Mouse (Mus musculus): ENCODE data around the gene Pik3c2a.
A peak's percentile ranks its signal among the peaks of the same experiment; 100 is the strongest.
"Not testable (repeated sequence)": the region's sequence is repeated elsewhere in the genome, so short reads cannot be mapped to it uniquely, and the experiment has no call there.

Pik3c2a gene

DNA sequence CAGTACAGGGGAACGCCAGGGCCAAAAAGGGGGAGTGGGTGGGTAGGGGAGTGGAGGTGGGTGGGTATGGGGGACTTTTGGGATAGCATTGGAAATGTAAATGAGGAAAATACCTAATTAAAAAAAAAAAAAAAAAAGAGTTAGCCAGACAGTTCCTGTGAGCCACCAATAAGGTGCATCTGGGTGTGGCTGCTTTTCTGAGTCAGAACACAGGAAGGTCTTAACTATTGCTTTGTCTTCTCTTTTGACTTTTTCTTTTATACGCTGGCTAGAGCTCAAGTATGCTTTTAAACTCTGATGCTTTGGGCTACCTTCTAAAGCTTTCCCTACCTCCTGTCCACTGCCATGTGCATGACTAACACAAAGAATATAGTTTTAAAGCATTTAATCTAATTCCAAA lies 55.9 kb downstream of the Pik3c2a start:
- DNase-seq, result not testable (repeated sequence)

DNA sequence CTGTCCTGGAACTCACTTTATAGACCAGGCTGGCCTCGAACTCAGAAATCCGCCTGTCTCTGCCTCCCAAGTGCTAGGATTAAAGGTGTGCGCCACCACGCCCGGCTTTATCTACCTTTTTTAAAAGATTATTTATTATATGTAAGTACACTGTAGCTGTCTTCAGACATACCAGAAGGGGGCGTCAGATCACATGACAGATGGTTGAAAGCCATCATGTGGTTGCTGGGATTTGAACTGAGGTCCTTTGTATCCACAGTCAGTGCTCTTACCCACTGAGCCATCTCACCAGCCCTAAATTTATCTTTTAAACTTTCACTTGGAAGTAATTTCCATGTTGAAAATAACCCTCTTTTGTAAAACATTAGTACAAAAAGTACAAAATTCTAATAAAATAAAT lies 64.1 kb downstream of the Pik3c2a start:
- not testable (repeated sequence) for DNase-seq

DNA sequence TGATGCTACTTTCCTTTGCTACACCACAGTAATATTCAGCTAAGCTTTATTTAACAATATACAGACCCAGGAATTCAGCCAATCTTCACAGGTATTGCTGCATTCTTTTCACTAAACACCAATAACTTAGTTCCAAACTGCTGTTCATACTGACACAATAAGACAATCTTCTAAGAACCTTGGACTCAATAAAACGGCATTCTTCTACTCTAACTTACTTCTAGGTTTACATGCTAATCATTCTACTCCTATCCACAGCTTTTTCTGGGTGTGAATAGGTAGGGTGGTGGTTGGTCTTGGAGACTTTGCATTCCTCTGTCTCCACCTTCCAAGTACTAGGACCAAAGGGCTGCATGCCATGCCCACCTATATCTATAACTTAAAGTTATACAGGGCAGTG lies 69.0 kb downstream of the Pik3c2a start:
- DNase-seq, result no peak

DNA sequence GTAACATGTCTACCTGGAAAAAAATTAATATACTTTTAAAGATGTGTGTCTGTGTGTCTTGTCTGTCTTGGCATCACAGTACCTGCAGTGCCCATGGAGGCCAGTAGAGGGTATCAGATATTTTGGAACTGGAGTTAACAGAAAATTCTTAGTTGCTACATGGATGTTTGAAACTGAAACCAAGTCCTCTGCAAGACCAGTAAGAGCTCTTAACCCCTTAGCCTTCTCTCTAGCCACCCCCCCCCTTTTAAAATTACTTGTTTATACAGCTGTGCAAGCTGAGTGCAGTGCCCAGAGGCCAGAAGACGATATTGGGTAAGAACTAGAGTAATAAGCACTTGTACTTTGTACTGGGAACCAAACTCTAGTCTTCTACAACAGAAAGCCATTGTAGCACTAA lies 107.0 kb downstream of the Pik3c2a start:
- DNase-seq, result peak; percentile 70

DNA sequence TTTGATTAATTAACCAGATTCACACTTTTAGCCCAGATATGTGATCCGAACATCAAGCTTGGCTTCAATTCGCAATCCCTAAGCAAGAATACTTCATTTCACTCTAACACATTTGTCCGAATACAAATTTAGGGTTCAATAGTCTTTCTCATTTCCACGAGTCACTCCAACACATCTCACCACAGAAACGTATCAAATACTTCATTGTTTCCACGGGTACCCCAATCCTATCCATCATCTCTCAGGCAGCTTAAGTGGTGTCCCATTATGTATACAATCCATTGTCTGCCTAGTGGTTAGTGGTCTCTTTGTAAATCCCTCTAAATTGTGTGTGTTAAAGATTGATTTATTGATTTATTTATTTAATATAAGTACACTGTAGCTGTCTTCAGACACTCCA lies 108.1 kb downstream of the Pik3c2a start:
- no peak for DNase-seq

DNA sequence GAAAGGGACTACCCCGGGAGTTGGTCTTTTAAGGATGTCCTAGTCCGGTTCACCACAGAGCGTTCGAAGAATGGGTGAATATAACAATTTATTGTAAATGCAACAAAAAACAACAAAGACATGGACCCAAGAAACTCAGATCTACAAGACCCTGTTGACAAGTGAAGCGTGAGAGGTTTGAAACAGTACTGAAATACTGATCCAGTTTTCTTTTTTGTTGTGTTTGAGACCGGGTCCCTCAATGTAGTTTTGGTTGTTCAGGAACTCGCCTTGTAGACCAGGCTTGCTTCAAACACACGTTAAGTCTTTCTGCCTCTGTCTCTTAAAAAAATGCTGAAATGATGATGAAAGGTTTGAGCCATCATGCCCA lies 108.6 kb downstream of the Pik3c2a start:
- DNase-seq, result no peak

DNA sequence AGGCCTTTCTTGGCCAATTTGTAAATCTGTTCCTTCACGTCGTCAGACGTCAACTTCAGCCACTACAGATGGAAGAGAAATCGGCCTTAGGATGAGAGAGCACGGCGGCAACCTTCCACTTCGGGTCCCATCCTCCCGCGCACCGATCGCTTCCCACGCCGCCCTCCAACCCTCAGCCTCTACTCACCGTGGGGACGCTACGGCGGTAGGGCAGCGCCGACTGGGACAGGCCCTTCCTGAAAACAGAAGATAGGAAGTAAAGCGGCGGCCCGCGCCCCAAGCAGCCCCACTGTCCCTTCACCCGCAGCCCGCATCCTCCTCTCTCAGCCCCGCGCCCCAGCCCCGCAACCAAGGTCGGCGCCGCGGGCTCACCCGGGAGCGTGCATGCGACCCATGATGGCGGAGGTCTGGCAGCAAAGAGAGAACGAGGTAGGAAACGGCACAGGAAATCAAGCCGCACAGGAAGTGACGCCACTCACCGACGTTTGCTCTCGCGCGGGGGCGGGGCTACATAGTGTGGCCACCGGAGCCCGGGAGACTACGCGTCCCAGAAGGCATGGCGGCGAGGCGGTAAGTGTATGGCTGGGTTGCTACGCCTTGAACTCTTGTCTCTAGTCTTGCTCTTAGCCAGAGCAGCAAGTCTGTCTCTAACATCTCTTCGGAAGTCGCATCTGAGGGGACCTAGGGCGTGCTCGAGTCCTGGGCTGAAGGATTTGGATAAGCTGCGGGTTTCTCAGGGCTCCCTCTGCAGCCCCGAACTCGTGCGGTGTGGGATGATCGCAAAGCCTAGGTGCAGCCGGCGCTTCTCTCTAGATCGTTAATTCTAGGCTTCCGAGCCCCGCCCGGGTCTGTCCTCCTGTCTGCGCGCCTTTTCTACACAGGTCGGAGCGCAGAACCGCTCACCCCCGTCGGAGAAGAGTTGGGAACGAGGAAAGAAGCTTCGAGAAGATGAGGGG lies 109.3 kb downstream of the Pik3c2a start, which contains the start of gene Rps13:
Rps13 (minus strand) TSS at position 483 of the 956 bp plus-strand sequence.
- peak; percentile 98 for DNase-seq

DNA sequence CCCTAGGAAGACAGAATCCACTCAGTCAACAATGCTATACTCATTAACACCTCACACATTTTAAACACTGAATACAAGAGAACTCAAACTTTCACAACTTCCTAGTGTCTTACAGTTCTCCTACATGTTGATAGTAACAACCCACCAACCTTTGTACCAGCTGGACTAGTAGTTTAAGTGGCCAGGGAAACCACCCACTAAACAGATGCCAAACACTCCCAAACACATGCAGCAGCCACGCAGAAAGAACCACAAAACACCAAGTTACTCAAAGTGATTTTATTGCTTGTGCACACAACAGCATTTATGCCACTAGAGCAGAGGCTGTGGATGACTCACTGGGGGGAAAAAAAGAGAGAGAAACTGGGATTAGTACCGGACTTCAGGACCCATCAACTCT lies 112.0 kb downstream of the Pik3c2a start:
- DNase-seq, result no peak

DNA sequence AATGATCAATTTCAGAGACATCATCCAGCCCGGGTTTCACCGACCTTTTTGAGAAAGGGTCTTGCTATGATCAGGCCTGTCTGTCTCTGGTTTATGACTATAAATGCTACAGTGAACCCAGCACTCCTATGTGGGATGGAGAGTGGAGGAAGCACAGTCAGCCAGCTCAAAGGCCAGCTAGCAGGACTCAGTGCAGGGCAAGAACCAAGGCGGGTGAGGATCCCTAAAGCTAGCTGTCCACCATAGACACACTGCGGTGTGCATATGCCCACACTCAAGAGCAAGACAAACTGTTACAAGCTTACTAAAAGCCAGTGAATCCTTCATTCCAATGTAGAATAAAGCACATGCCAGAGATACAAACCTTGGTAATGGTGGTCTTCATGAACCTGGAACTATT lies 113.4 kb downstream of the Pik3c2a start:
- no peak for DNase-seq

DNA sequence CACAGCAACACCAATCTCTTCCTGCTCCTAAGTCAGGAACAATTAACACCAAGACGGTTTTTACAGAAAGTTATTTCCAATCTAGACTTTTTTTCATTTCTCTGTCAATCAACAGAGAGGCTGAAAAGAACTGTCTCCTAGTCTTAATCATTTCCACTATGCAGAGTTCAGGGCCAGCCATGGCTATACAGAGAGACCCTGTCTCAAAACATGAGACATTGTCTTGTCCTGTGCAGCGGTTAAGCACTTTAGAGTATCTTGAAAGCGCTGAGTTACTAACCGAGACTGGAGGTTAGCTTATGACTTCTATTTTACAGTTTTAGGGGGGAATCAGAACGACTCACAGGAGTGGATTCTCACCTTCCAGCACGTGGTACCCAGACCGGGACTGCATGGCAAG lies 114.5 kb downstream of the Pik3c2a start:
- no peak for DNase-seq

DNA sequence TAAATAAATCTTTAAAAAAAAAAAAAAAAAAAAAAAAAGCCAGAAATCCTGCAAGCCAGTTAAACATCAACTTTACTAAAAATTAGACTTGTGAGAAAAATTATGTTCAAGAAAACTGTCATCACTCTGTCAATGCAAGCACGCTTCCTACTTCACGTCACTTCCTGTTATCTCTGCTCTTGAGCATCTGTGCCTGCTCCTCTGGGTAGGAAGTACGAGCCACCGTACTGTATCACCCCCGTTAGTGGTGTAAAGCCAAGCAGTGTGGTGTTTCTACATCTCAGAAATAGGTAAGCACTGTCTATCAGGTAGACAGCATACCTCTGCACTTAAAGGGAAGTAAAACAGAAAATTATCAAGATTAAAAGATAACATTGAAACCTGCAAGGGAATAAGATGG lies 115.3 kb downstream of the Pik3c2a start:
- DNase-seq, result no peak

DNA sequence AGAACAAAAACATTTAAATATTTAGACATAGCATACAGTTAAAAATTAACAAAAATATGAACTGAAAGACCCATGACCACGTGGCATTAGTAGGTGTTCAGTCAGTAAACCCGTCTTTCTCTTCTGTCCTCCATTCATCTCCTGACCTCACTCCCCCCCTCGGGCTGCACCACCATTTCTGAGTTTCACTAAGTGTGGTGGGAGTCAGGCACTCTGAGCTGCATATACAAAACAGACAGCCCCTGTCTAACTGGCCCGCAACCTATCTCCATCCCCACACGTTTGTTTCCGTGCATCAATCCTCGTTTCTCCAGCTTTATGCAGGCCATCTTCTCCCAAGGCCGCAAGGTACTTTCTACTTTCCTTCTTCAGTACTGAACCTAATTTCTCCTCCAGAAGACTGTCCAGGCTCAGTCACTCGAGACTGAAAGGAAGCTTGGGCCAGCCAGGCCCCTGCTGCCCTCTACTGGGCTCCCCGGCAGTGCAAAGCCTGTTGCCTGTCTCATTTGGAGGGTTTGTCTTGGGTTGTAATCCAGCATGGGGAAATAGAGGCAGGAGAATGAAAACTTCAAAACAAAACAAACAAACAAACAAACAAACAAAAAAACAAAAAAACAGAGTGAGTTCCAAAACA lies 119.8 kb downstream of the Pik3c2a start:
- peak; percentile 79 for DNase-seq

DNA sequence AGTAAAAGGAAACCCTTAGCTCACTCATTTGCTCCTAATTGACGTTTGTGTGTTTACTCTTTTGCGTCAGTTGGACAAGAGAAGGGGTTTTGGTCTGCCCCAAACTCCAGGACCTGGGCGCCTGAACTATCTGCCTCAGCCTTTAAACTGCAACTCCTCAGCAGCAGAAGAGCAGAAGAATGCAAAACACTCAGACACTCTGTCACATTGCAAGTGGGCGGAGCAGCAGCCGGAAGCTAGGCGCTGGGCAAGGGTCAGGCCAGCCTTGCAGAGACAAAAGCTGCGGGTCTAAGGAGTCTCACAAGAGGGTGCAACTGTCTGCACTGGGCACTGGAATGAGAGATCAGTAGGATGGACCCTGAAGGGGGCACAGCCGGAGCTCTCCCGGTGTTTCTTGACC lies 133.8 kb downstream of the Pik3c2a start:
- DNase-seq, result peak; percentile 46

DNA sequence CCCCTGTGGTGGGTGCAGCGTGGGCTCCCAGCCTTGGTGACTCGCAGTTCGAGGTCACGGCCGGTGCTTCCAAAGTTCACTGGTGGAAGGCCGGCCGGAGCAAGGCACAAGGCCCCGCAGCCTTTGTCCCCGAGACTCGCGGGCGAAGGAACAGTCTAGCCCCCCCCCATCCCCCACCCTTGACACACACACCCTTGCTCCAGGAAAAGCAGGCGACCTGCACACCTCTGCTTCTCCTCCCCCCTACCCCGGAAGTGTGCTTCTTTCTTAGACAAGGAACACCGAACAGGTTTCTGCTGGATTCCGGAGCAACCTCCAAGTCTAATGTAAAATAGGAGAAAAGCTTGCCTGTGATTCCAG lies 134.6 kb downstream of the Pik3c2a start:
- no peak for DNase-seq

DNA sequence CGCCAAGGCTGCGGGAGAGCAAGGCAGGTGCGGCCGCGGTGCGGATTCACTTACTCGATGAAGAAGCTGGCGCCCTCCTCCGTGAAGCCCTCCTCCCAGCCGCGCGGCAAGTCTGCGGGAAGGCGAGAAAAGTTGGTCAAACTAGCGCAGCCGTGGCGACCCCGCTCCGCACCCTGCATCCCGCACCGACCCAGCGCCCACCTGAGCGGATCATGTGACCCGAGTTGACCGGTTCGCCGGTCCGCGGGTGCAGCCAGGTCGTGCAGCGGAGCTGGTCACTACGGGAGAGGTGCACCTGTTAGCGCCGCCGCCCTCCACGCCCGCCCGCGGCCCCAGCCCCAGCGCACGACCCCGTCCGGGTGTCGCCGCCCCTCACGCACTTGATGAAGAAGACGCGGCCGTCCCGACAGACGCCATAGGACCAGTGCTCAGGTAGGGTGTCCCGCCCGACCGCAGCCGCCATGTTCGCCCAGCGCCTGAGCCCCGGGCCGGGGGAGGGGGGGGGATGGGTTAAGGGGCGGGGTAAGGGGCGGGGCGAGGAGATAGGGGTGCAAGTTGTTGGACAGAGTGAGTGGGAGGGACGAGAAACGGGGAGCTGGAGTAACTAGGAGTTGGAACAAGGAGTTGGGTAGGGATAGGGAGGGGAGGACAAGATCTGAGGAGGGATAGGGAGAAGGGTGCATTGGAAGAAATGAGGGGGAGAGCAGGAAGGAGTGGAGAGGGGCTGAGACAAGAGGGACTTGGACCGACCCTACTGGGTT lies 135.2 kb downstream of the Pik3c2a start, which contains the start of gene Plekha7:
Plekha7 (minus strand) TSS at position 506 of the 761 bp plus-strand sequence.
- peak; percentile 82 for DNase-seq

DNA sequence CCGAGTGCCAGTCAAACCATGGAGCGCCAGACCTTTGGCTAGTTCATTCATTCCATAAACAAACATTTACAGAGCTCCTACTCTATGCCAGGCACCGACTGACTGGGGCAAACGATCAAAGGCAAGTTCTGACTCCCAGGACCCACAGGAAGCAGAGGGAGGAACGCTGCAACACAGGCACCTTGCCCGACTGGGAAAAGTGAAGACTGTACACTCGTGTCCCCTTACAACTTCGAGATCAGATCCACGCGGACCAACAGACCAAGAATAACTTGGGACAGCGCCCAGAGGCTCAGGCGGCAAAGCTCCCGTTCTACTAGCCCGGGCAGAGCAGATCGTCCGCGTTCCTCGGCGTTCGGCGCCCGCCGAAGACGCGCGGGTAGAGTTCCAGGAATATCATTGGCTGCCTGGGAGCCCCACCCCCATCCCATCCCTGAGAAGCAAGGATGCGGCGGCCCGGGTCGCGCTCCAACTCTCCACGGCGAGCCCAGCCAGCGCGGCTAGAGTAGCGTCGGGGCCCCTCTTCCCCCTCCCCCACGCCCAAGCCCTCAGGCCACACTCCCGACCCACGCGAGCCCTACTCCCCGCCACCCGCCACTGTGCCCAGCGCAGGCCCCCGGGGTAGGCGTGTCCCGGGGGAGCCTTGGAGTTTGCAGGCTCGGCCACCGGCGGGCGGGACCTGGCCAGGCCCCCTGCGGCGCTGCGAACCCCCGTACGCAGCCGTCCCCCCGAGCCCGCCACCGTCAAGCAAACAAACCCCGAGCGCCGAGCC lies 136.0 kb downstream of the Pik3c2a start:
- peak; percentile 92 for DNase-seq

DNA sequence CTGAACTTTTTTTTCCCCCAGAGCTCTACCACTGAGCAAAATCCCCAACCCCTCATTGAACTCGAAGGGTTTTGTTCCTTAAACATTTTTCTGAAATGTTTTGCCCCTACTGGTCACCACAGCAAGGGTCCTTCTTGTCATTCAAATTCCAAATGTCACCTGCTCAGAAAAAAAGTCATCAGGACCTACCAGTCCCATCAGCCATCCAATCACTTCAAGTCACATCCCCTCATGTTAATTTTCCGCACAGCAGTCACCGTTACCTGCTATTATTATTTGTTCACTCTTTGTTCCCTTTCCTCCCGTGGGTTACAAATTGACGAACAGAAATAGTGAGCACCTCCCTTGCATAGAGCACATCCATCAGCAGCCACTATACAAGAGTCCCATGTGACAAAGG lies 136.6 kb downstream of the Pik3c2a start:
- no peak for DNase-seq

DNA sequence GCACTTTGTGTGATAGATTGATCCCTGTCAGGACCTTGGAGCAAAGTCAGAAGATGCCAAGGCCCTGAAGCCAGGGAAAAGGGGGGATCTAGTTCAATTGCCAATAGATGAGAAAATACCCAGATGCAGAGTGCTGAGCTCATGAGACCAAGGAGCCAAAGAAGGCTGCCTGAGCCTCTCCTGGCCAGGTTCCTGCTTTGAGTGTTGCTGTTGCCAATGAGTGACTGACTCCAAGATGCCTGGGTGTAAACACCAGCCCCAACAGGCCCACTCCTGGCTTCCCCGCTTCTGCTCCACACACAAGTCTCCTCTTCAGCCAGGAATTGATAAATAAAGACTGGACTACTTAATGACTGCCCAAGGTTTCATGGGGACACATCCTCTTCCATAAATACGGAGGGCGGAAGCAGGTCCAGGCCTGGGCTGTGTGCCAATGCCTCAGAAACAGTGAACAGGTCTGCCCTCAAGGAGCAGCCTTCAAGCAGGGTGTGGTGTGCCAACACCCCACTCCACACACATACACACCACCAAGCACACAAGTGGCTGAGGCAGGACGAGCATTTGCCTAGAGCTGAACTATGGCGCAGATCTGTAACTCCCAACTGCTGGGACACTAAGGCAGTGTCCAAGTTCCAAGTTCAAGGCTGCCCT lies 141.5 kb downstream of the Pik3c2a start:
- DNase-seq, result no peak

DNA sequence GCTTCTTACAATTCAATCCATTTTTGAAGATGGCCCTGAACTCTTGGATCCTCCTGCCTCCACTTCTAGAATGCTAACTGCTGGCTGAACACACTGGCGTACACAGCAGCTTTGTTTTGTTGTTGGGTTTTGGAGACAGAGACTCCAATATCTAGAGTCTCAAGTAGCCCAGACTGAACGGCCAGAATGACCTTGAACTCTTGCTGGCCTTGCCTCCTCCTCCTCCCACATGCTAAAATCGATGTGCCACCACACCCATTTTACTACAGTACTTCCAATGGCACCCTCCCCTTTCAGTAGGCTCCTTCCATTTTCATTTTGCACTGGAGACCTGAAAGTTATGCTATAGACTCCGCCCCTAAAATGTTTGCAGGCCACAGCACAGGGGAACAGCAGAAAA lies 142.1 kb downstream of the Pik3c2a start:
- no peak for DNase-seq

DNA sequence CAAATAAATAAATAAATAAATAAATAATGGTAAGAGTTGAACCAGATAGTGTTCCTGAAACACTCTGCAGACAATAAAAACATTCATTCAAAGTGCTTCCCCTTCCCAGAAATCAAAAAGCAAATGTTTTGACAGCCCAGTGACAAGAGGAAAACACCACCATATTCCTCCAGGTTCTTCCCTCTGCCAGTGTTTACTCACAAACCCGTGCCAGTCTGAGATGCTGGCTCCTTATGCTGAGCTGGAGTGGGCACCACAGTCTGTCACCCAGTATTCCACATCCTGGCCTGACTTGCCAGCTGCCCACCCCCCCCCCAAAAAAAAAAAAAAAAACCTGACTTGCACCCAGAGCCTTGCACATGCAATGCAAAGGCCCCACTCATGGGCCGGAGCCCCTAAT lies 144.4 kb downstream of the Pik3c2a start:
- DNase-seq, result no peak

DNA sequence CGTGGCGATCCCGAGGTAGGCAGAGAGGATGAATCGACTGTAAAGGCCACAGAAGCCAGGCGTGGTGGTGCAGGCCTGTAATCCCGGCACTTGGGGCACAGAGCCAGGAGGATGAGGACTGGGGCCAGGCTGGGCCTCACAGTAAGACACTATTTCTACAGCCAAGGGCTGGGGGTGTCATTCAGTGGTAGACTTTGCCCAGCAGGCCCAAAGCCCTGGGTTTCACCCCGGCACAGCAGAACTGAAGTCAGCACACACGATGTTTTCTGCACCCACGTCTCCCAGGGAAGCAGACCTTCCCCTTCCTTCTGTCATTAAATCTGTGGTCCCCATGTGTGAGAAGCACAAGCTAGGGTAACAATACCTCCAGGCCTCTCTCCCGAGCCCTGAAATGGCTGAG lies 144.9 kb downstream of the Pik3c2a start:
- no peak for DNase-seq

DNA sequence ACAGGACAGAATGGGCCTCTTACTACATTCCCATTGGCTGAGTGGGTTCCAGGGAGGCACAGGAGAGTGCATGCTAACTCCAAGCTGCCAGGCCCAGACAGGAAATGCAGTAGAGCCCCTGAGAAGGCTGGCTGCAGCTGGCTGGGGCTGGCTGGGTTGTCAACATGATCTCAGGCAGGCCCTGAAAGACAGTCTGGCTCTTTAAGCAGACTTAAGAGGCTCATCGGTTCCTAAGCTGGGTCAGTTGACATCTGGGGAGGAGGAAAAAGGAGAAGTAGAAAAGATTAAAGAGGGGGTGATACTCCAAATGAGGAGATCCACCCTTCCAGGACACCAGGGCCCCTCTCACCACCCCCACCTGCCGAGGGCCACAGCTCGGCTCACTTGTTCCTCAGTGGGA lies 148.3 kb downstream of the Pik3c2a start:
- DNase-seq, result peak; percentile 76
